Comparison of ENCODE assay signal across 8 mouse cellular contexts in genomic region chr16:23609748-23610185, GRCm38 (mm10).
DNase-seq lines count a peak whose midpoint lies in the region; ATAC-seq and TF ChIP-seq lines count a peak whose summit lies in the region.

No protein-coding gene starts in this region.

- intact Hi-C loops in left cerebral cortex, adult 2 months (cut with DNase I): no loop called here
- intact Hi-C loops in left cerebral cortex, postnatal 10 days (cut with DNase I): no loop called here

- peak overlapping the region; percentile 43 for H3K4me3 ChIP-seq in left cerebral cortex, adult 2 months

- peak; percentile 86 for ATAC-seq in inflammation-experienced regulatory T-cells, adult 6 months
- ATAC-seq in megakaryocyte progenitor cell, adult 5-6 weeks (replicated peaks; ENCODE audit: poor library complexity): peak; percentile 69

- peak overlapping the region; percentile 42 for H3K27ac ChIP-seq in left cerebral cortex, adult 2 months

- no peak for DNase-seq in left cerebral cortex, adult 2 months (ENCODE audit: extremely low spot score in 1 of 2, low spot score in 2 of 2)
- no peak for DNase-seq in left cerebral cortex, postnatal 10 days (ENCODE audit: extremely low spot score in 1 of 2, low spot score in 2 of 2)
- DNase-seq in cerebellum, adult 9-11 months: peak; percentile 35
- peak; percentile 8 for DNase-seq in gastrocnemius, postnatal 10 days
- DNase-seq in left cerebral cortex, adult 9 months (ENCODE audit: low spot score in 2 of 2): peak; percentile 4 to 44
- peak; percentile 7 to 31 for DNase-seq in spleen, adult 18-20 months

- TF ChIP-seq CTCF in left cerebral cortex, adult 2 months (IDR thresholded peaks at IDR 0.05): no peak

Comparison
In these comparisons a context has a peak if more than half of its experiments do, and no peak if none do; other contexts are left out.
1. DNase-seq: peak in cerebellum, adult 9-11 months (single experiment), gastrocnemius, postnatal 10 days (single experiment), left cerebral cortex, adult 9 months (2 of 2) and spleen, adult 18-20 months (2 of 2); none in left cerebral cortex, adult 2 months (0 of 2) and left cerebral cortex, postnatal 10 days (0 of 2).